Mouse (Mus musculus) thymus, adult 2 months (tissue): ENCODE data around the gene Gm4064. TPM values are rescaled to one million over a fixed set of nuclear protein-coding genes. Genes with fewer than 3 reads are reported as not detected.
"Not testable (repeated sequence)": the region's sequence is repeated elsewhere in the genome, so short reads cannot be mapped to it uniquely, and the experiment has no call there.

Source experiments
- DNase-seq: peaks from one replicate; pipeline ENCODE4 v3.0.0; 2021
- H3K27ac ChIP-seq: fragments of 200-500 bp; 2 replicates; pipeline ENCODE4 v1.5.1; 2012; ENCODE audit warnings: low read length, control low read depth; ENCODE audit not compliant: control insufficient read depth, insufficient read depth
- H3K27me3 ChIP-seq: fragments of 200-500 bp; 2 replicates; pipeline ENCODE4 v1.6.1; 2012; ENCODE audit warnings: mild to moderate bottlenecking, low read length, moderate library complexity, mixed read lengths; ENCODE audit not compliant: control insufficient read depth, insufficient read depth
- H3K36me3 ChIP-seq: fragments of 200-500 bp; 2 replicates; pipeline ENCODE4 v1.6.1; 2012; ENCODE audit warnings: mild to moderate bottlenecking, low read length, moderate library complexity; ENCODE audit not compliant: control insufficient read depth, insufficient read depth
- H3K4me1 ChIP-seq: fragments of 200-500 bp; replicated peaks from 2 replicates; pipeline ENCODE4 v1.6.1; 2012; ENCODE audit warnings: low read length; ENCODE audit not compliant: control insufficient read depth, insufficient read depth
- H3K4me3 ChIP-seq: fragments of 200-500 bp; 2 replicates; pipeline ENCODE4 v1.5.1; 2012; ENCODE audit warnings: mild to moderate bottlenecking, low read length, control low read depth, moderate library complexity; ENCODE audit not compliant: control insufficient read depth, insufficient read depth
- WGBS: fragments of 180-500 bp; shearing (Covaris S2); methylation state at CpG from one replicate; pipeline ENCODE4 v1.1.7; 2018; 5-methylcytosine and 5-hydroxymethylcytosine counted together
- polyA plus RNA-seq: library from polyadenylated mRNA; depleted of rRNA; stranded (reverse); fragments of >200 nt; gene quantifications from 2 replicates; pipeline ENCODE4 v1.2.3, GENCODE M21; 2012; rRNA removed

The Gm4064 gene
- not detected in 2 replicates for polyA plus RNA-seq

DNA sequence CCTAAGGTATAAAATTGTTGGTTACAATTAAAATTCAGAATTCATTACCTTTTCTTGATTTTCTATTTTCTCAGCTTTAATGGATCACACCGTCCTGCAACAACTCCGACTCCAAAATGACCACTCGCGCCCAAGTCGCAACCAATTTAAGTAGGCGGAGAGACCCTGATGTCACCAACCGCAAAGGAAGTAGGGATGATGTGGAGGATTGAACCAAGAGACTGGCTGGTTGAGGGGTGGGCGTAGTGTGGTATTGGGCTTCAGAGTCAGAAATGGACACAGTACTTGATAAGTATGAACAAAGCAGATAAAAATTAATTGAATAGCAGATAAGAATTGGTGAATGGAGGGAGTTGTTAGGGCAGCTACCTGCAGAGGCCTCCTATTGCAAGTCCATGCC lies at the start of gene Gm4064:
Gm4064 (minus strand) TSS at position 101 of the 400 bp plus-strand sequence.
- not testable (repeated sequence) for H3K4me1 ChIP-seq, H3K36me3 ChIP-seq, H3K27me3 ChIP-seq, DNase-seq, H3K27ac ChIP-seq, H3K4me3 ChIP-seq
- no CpG with 5 or more reads among the region's 8 CpGs for WGBS

DNA sequence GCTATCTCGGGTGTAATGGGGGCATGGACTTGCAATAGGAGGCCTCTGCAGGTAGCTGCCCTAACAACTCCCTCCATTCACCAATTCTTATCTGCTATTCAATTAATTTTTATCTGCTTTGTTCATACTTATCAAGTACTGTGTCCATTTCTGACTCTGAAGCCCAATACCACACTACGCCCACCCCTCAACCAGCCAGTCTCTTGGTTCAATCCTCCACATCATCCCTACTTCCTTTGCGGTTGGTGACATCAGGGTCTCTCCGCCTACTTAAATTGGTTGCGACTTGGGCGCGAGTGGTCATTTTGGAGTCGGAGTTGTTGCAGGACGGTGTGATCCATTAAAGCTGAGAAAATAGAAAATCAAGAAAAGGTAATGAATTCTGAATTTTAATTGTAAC lies 34.4 kb upstream of the Gm4064 start, which contains the start of the genes Rbmy and Gm10256:
Rbmy (plus strand) TSS at position 301 of the 400 bp plus-strand sequence.
Gm10256 (plus strand) TSS at position 320 of the 400 bp plus-strand sequence.
- H3K4me1 ChIP-seq, H3K4me3 ChIP-seq, H3K27ac ChIP-seq, DNase-seq, H3K36me3 ChIP-seq, H3K27me3 ChIP-seq: not testable (repeated sequence)
- WGBS = no CpG with 5 or more reads among the region's 9 CpGs

Other genes with a start within 250 kb of the Gm4064 start
- not detected in 2 replicates for gene H2al2c, start 197.1 kb downstream of the Gm4064 start, polyA plus RNA-seq
- 0.13 TPM in 1 of 2 replicates, not detected in the other for gene Sry, start 132.5 kb downstream of the Gm4064 start, polyA plus RNA-seq
- gene H2al2b, start 75.5 kb downstream of the Gm4064 start, polyA plus RNA-seq = not detected in 2 replicates
- not detected in 2 replicates for gene Rbmy, start 34.5 kb upstream of the Gm4064 start, polyA plus RNA-seq
- gene Gm10256, start 34.5 kb upstream of the Gm4064 start, polyA plus RNA-seq = not detected in 2 replicates
- not detected in 2 replicates for gene Gm10352, start 104.8 kb upstream of the Gm4064 start, polyA plus RNA-seq
- not detected in 2 replicates for gene Gm29289, start 136.4 kb upstream of the Gm4064 start, polyA plus RNA-seq